Mouse (Mus musculus) midbrain, embryonic 15.5 days (tissue): ENCODE results near the gene Smim9. TPM values are rescaled to one million over a fixed set of nuclear protein-coding genes. Genes with fewer than 3 reads are reported as not detected.
"Not testable (repeated sequence)": the region's sequence is repeated elsewhere in the genome, so short reads cannot be mapped to it uniquely, and the experiment has no call there.

Experiments
- ATAC-seq: fragments of 200-750 bp; cut with Nextera tagmentation; replicated peaks from 2 replicates; pipeline ENCODE4 v1.8.0; 2017; ENCODE audit warnings: moderate TSS enrichment
- H3K27ac ChIP-seq: fragments of 300-500 bp; sonication (generic); 2 replicates; pipeline ENCODE4 v1.5.1; 2015; ENCODE audit warnings: mild to moderate bottlenecking, inconsistent platforms
- H3K27me3 ChIP-seq: fragments of 300-500 bp; sonication (generic); replicated peaks from 2 replicates; pipeline ENCODE4 v1.6.1; 2015; ENCODE audit warnings: inconsistent platforms
- H3K36me3 ChIP-seq: fragments of 300-500 bp; sonication (generic); replicated peaks from 2 replicates; pipeline ENCODE4 v1.6.1; 2015; ENCODE audit warnings: inconsistent platforms
- H3K4me1 ChIP-seq: fragments of 300-500 bp; sonication (generic); 2 replicates; pipeline ENCODE4 v1.6.1; 2015; ENCODE audit warnings: inconsistent platforms
- H3K4me2 ChIP-seq: fragments of 300-500 bp; sonication (generic); 2 replicates; pipeline ENCODE4 v1.6.1; 2015; ENCODE audit warnings: inconsistent platforms, mild to moderate bottlenecking, moderate library complexity
- H3K4me3 ChIP-seq: fragments of 300-500 bp; sonication (generic); 2 replicates; pipeline ENCODE4 v1.5.1; 2015; ENCODE audit warnings: mild to moderate bottlenecking, inconsistent platforms
- H3K9ac ChIP-seq: fragments of 300-500 bp; sonication (generic); 2 replicates; pipeline ENCODE4 v1.6.1; 2015; ENCODE audit warnings: mild to moderate bottlenecking, inconsistent platforms
- H3K9me3 ChIP-seq: fragments of 300-500 bp; sonication (generic); 2 replicates; pipeline ENCODE4 v1.6.1; 2016; ENCODE audit warnings: inconsistent platforms
- WGBS: fragments of 180-500 bp; shearing (Covaris S2); methylation state at CpG from one replicate; pipeline ENCODE4 v1.1.7; 2015; ENCODE audit warnings: mixed read lengths; 5-methylcytosine and 5-hydroxymethylcytosine counted together
- polyA plus RNA-seq: library from polyadenylated mRNA; unstranded; fragments of >200 nt; fragmentation: Nextera tagmentation; extraction: Ambion mirVana; gene quantifications from 2 replicates; pipeline ENCODE4 v1.2.1, GENCODE M21; 2015

Smim9 gene
- 0.32 TPM in 1 of 2 replicates, not detected in the other for polyA plus RNA-seq

DNA sequence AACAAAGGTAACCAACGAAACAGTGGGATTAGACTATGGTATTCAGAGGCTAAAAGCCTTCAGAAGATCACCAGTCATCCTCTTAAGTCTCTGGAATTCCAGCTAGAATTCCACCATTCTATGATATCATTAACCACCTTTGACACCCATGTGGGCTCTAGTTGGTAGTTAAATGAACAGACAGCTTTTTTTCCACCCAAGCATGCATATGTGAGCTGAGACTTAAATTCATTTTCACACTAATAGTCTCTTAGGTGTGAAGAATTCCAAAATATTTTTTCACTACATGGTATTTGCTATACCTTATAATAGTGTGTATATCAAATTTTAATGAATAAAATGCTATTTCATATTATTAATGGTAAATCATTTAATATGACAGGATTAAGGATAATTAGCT is at the start of gene Smim9:
TSS of gene Smim9 (minus strand) at position 101 of the 400 bp plus-strand sequence.
- no peak for ATAC-seq
- no peak within 1 kb of the TSS for H3K27ac ChIP-seq
- no peaks in the 10 kb centered on the region for H3K36me3 ChIP-seq
- H3K27me3 ChIP-seq: no peaks in the 10 kb centered on the region
- H3K9ac ChIP-seq: no peak within 1 kb of the TSS
- H3K4me1 ChIP-seq: no peaks in the 10 kb centered on the region
- no peak within 1 kb of the TSS for H3K4me3 ChIP-seq
- 64% methylated on average over 1 of the region's 1 CpGs for WGBS
- H3K9me3 ChIP-seq: no peaks in the 10 kb centered on the region
- no peak within 1 kb of the TSS for H3K4me2 ChIP-seq

DNA sequence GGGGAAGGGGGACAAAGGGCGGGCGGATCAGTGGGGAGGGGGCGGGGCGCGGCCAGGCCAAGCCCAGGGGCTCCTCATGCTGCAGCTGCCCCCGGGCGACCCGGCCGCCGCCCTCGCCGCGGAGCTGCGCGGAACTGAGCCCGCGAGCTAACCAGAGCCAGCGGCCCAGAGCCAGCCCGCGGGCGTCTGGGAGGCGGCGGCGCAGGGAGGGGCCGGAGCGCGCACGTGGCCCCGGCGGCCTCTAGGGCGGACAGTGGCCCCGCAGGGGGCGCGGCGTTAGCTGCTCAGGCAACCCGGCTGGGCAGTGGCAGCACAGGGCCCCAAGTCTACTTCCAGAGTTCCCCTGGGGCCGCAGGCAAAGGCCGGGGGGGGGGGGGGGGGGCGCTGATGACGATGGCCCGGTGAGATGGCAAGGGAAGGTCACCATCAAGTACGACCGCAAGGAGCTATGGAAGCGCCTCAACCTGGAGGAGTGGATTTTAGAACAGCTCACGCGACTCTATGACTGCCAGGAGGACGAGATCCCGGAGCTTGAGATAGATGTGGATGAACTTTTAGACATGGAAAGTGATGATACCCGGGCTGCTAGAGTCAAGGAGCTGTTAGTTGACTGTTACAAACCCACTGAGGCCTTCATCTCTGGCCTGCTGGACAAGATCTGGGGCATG is 7.9 kb downstream of the Smim9 start:
- no peaks in the 10 kb centered on the region for H3K36me3 ChIP-seq
- WGBS: 13% methylated on average over 41 of the region's 49 CpGs
- H3K27ac ChIP-seq: no peak overlapping the region
- H3K4me2 ChIP-seq: peak overlapping the region; percentile 68
- H3K4me1 ChIP-seq: no peaks in the 10 kb centered on the region
- ATAC-seq: peak; percentile 71
- H3K27me3 ChIP-seq: no peaks in the 10 kb centered on the region
- no peaks in the 10 kb centered on the region for H3K9me3 ChIP-seq
- H3K9ac ChIP-seq: peak overlapping the region; percentile 34; the same call in 1 of the 2 replicates
- H3K4me3 ChIP-seq: peak overlapping the region; percentile 46

DNA sequence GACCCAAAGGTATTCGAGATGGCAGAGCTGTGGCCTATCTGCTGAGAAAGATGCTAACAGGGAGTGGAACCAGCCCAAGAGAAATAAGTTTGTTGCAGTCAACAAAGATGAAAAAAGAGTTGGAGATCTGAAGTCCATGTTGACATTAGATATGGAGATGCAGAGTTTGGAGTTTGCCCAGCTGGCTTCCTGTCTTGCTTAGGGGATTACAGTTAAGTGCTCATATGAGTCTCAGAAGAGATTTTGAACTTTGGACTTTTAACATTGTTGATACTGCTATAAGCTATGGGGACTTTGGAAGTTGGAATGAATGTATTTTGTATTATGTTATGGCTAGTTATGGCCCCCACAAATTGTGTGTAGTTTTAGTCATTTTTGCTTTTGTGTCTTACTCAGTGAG is 11.3 kb downstream of the Smim9 start:
- Histone ChIP-seq H3K9ac (no peak overlapping the region), H3K4me3 (no peak overlapping the region), H3K27me3 (no peaks in the 10 kb centered on the region), H3K36me3 (no peaks in the 10 kb centered on the region), H3K4me1 (no peaks in the 10 kb centered on the region), H3K27ac (no peak overlapping the region), H3K9me3 (no peaks in the 10 kb centered on the region), H3K4me2 (no peak overlapping the region)
- 52% methylated on average over 1 of the region's 1 CpGs for WGBS
- no peak for ATAC-seq

DNA sequence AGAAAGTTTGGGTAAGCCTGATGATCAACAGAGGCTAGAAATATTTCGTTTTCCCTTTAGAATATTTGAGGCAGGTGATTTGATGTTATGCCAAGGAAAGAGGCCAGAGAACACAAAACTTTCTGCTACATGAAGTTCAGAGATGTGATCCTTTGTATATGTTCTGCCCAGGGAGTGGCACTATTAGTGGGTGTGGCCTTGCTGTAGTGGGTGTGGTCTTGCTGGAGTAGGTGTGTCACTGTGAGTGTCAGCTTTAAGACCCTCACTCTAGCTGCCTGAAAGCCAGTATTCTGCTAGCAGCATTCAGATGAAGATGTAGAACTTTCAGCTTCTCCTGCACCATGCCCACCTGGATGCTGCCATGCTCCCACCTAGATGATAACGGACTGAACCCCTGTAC is 13.3 kb downstream of the Smim9 start:
- WGBS: 75% methylated on average over 2 of the region's 2 CpGs
- H3K4me3 ChIP-seq: no peak overlapping the region
- no peak overlapping the region for H3K9ac ChIP-seq
- no peak overlapping the region for H3K4me2 ChIP-seq
- no peaks in the 10 kb centered on the region for H3K4me1 ChIP-seq
- H3K27ac ChIP-seq: no peak overlapping the region
- no peak for ATAC-seq
- H3K36me3 ChIP-seq: no peaks in the 10 kb centered on the region
- no peaks in the 10 kb centered on the region for H3K9me3 ChIP-seq
- no peaks in the 10 kb centered on the region for H3K27me3 ChIP-seq

DNA sequence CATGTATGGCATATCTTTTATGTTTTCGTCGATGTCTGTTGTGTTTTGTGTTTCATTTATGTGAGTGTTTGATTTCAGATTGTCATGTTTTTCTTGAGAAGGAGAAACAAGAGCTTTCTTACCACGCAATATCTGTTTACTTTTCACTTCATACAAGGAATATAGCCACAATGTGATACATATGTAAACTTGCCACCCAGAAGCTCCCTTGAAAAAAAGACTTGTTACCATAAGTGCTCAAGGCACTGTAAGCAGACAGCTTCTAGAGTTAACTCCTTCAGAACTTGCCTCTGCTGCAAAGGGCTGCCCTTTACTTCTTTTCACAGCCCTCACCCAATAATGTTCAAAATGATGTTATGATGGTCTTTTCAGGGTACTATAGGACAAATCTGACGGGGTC is 15.2 kb downstream of the Smim9 start:
- no peak for ATAC-seq
- H3K27ac ChIP-seq: no peak overlapping the region
- WGBS: 85% methylated on average over 4 of the region's 4 CpGs

DNA sequence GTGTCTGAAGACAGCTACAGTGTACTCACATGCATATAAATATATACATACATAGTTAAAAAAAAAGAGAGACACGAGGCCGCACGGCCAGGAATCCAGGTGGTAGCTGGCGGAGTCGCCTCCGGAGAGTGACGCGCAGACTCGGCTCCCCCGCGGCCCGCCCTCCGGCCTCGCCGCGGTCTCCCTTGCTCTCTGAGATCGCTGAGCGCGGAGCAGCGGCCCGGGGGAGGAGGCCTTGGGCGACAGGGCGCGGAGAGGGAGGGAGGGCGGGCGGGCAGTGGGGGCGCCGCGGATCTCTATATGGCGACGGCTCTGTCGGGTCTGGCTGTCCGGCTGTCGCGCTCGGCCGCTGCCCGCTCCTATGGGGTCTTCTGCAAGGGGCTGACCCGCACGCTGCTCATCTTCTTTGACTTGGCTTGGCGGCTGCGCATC is 20.4 kb downstream of the Smim9 start:
- WGBS: 25% methylated on average over 27 of the region's 42 CpGs
- ATAC-seq: peak; percentile 65
- not testable (repeated sequence) for H3K36me3 ChIP-seq, H3K4me1 ChIP-seq, H3K9me3 ChIP-seq, H3K27ac ChIP-seq, H3K27me3 ChIP-seq
- Histone ChIP-seq H3K9ac (peak overlapping the region; percentile 38; the same call in 1 of the 2 replicates), H3K4me2 (peak overlapping the region; percentile 58), H3K4me3 (peak overlapping the region; percentile 41)

More for the DNA sequence above, 15.2 kb downstream of the Smim9 start:
- Histone ChIP-seq H3K4me1 (no peaks in the 10 kb centered on the region), H3K4me2 (no peak overlapping the region), H3K4me3 (no peak overlapping the region), H3K9ac (no peak overlapping the region), H3K36me3 (no peaks in the 10 kb centered on the region), H3K9me3 (no peaks in the 10 kb centered on the region), H3K27me3 (no peaks in the 10 kb centered on the region)

DNA sequence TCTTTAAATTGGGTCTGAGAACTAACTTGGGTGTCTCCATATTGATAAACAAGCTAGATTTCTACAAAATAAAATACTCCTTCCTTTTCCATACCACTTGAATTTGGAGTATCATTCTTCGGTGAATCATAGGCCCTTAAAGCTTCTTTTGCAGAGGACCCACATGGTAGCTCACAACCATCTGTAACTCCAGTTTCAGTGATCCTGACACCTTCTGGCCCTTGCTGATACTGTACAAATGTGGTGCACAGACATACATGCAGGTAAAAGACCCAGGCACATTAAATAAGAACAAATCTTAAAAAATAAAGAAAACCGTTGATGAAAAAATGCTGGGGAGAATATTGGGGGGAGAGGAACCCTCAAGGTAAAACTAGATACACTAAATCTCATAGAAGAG is 25.4 kb downstream of the Smim9 start:
- no peak for ATAC-seq
- whole genome bisulfite sequencing: 92% methylated on average over 2 of the region's 2 CpGs
- no peak overlapping the region for H3K4me2 ChIP-seq

DNA sequence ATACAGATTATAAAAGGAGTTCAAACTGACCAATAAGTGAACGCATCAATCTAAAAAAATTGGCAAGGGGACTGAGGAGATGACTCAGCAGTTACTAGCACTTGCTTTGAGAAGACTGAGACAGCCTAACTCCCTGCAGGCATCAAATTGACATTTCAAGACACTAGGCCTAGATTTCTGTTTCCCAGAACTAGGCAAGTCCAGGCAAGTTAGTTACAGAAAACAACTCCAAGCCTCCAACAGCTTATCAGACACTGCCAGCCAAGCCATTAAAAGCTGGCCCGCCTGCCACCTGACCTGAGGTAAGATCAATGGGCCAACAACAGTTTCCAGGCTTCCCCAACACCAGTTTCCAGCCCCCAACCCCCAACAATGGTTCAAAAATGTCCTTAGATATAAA is 25.8 kb downstream of the Smim9 start:
- Histone ChIP-seq H3K27me3 (no peaks in the 10 kb centered on the region), H3K9me3 (no peaks in the 10 kb centered on the region), H3K4me3 (no peak overlapping the region), H3K4me1 (no peaks in the 10 kb centered on the region), H3K9ac (no peak overlapping the region), H3K36me3 (no peaks in the 10 kb centered on the region), H3K27ac (no peak overlapping the region), H3K4me2 (no peak overlapping the region)
- WGBS: 73% methylated on average over 2 of the region's 2 CpGs
- ATAC-seq: no peak

More for the DNA sequence above, 25.4 kb downstream of the Smim9 start:
- Histone ChIP-seq H3K9me3 (no peaks in the 10 kb centered on the region), H3K4me3 (no peak overlapping the region), H3K27me3 (no peaks in the 10 kb centered on the region), H3K36me3 (no peaks in the 10 kb centered on the region), H3K4me1 (no peaks in the 10 kb centered on the region), H3K27ac (no peak overlapping the region), H3K9ac (no peak overlapping the region)

DNA sequence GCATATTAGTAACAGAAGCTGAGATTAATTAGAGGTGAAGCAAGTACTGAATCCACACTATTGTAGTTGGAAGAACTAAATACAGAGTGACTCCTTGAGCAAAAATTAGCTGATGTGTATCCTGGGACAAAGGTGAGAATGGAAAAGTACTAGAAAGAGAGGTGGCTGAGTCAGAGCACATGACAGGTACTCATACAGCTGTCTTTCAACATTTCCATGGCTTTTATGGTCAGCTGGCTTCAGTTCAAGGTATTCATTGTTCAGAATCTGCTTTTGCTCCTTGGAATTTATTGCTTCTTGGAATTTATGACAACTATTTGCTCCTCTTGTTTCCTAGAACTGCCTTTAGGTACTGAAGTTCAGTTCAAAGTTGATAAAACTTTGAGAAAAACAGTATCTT is 26.6 kb downstream of the Smim9 start:
- no peak for ATAC-seq
- Histone ChIP-seq H3K4me1 (no peaks in the 10 kb centered on the region), H3K4me2 (no peak overlapping the region), H3K27ac (no peak overlapping the region), H3K4me3 (no peak overlapping the region), H3K9me3 (no peaks in the 10 kb centered on the region), H3K9ac (no peak overlapping the region), H3K27me3 (no peaks in the 10 kb centered on the region), H3K36me3 (no peaks in the 10 kb centered on the region)

DNA sequence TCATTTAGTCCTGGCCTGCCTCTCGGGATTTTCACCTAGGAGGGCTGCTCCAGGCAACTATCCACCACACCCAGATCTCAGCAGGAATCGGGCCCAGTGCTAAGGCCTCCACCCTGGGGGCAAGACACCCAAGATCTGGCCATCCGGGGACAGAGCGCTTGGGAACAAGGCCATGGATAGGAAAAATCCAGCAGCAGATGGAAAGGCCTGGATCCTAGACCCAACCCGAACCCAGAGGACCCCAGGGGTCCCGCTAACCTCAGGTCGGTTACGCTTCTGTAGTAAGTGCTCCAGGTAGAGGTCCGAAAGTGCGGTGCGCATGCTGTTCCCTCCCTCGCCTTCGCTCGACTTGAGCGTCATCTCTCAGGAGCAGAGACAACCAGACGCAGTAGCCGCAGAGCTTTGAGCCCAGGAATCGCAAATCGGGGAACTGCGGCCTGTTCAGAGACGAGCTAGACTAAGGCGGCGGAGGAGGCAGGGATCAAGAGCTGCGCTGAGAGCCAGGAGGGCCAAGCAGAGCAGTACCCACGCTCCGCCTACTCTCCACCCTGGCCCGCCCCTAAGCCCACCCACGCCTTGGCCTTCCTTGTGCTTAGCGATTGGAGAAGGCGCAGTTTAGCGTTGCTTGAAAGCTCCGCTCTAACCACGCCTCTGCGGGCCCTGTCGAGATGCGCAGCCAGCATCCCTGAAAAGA is 33.0 kb downstream of the Smim9 start, which contains the start of gene Mpp1:
TSS of gene Mpp1 (minus strand) at position 550 of the 694 bp plus-strand sequence.
- 24% methylated on average over 36 of the region's 36 CpGs for WGBS
- Histone ChIP-seq H3K9ac (peak within 1 kb of the TSS; percentile 55), H3K4me1 (no peaks in the 10 kb centered on the region), H3K27ac (peak within 1 kb of the TSS; percentile 48; the same call in 1 of the 2 replicates), H3K27me3 (no peaks in the 10 kb centered on the region), H3K9me3 (no peaks in the 10 kb centered on the region), H3K36me3 (no peaks in the 10 kb centered on the region), H3K4me2 (peak within 1 kb of the TSS; percentile 56), H3K4me3 (peak within 1 kb of the TSS; percentile 50)
- ATAC-seq: peak; percentile 100

DNA sequence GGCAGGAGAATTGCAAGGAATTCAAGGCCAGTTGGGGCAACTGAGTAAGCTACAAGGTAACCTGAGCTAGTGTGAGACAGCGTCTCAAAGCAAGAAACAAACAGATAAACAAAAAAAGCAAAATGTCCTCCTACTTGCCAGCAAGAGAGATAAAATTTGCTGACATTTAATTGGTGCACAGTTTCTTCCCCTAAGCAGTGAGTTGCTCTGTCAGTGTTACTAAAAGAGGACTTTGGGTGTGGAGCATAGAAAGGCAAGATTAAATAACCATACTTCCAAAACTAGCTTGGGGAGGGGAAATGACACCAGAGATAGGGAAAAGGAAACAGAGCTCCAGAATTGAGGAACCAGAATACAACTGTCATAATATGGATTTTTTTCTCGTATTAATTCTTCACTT is 34.1 kb downstream of the Smim9 start:
- Histone ChIP-seq H3K9me3 (no peaks in the 10 kb centered on the region), H3K36me3 (no peaks in the 10 kb centered on the region), H3K27ac (no peak overlapping the region), H3K4me1 (no peaks in the 10 kb centered on the region), H3K4me3 (no peak overlapping the region), H3K27me3 (no peaks in the 10 kb centered on the region), H3K4me2 (no peak overlapping the region), H3K9ac (no peak overlapping the region)
- no peak for ATAC-seq
- 66% methylated on average over 2 of the region's 2 CpGs for WGBS

DNA sequence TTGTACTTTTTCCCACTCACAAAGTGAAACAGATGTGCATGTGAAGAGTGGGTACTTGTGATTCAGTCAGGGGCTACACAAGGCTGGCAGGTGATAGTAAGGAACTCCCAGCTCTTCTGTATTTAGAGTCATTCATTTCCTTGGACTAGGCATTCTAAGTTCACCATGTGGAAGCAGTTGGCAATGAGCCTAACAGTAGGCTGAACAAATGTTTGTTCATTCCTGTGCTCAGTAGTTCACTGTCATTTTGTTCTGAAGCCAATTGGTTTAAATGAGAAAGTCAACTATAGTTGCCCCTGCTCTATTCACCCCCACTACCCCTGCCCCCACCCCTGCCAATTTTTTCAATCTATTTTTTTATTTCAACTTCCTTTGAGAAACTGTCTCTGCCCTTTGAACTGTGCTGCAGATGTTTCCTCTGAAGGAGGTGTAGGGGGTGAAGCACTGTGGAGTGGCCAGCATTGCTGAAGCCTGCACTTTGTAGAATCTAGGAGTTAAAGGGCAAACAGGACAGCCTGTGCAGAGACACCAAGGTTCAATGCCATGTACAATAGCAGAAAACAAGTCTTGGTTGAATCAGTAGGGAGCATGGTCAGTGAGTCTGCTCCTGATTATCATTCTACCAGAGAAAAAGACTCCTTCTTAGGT is 35.1 kb downstream of the Smim9 start:
- H3K4me1 ChIP-seq: no peaks in the 10 kb centered on the region
- H3K4me3 ChIP-seq: no peak overlapping the region
- no peak for ATAC-seq
- H3K9me3 ChIP-seq: no peaks in the 10 kb centered on the region
- no peak overlapping the region for H3K9ac ChIP-seq
- no peak overlapping the region for H3K4me2 ChIP-seq
- H3K27ac ChIP-seq: no peak overlapping the region
- H3K27me3 ChIP-seq: no peaks in the 10 kb centered on the region
- no peaks in the 10 kb centered on the region for H3K36me3 ChIP-seq
